Mouse (Mus musculus): ENCODE measurements at regions not wholly inside any gene's neighbourhood (a gene's known extent, or its start where the extent isn't known, plus 50 kb on each side); places are given as distances from the start of the nearest gene placed in this dataset. TPM values are rescaled to one million over a fixed set of nuclear protein-coding genes. Genes with fewer than 3 reads are reported as not detected.

GRCm38 (mm10) chr11:64899587-64900278 lies 79.1 kb upstream of the Elac2 start:
- ATAC-seq (ENCODE audit: low FRiP score, low read depth) (no peak), DNase-seq (ENCODE audit: low spot score) (no peak)
- no peaks in the 10 kb centered on the region for H3K9me3 ChIP-seq (ENCODE audit: control insufficient read depth, low read length)
- TF ChIP-seq POLR2A (IDR thresholded peaks at IDR 0.05; ENCODE audit: borderline replicate concordance, extremely low read depth, insufficient read depth, insufficient read length), result no peak
- no peak overlapping the region for H3K9ac ChIP-seq (ENCODE audit: low read depth, low read length, severe bottlenecking)
- H3K4me2 ChIP-seq (replicated peaks; ENCODE audit: low read depth, low read length, severe bottlenecking), result no peak overlapping the region
- H3K4me1 ChIP-seq (ENCODE audit: control insufficient read depth, insufficient read depth, low read length), result peaks cover 10% of the 10 kb centered on the region
- no peak overlapping the region for H3K27ac ChIP-seq (replicated peaks; ENCODE audit: low read depth, low read length)
- H3K4me3 ChIP-seq (replicated peaks; ENCODE audit: low read length), result no peak overlapping the region
- WGBS, result 21% methylated on average over 15 of the region's 15 CpGs
- H3K36me3 ChIP-seq (ENCODE audit: control insufficient read depth, insufficient read depth, low read length), result no peaks in the 10 kb centered on the region
- H3K27me3 ChIP-seq (ENCODE audit: control insufficient read depth, insufficient read depth, low read length), result 0 out of 2 replicates have a peak, but pooled peaks cover 8% of the 10 kb centered on the region

DNA sequence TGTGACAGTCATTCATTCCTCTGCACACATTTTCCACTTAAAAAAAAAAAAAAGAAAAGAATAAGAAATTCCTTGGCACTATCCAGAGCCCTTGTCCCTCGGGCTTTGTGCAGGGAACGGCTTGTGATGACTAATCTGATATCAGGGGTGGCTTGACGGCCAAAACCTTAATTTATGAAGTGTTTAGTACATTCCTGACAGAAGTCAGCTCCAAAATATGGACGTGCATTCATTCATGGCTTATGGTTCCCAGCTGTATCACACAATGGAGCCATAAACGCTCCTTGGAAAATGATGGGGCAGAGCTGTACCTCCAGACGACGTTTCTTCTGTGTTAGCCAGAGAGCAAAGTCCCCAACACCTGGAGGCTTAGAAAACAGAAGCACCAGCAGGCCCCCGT lies 62.1 kb upstream of the Elac2 start:
- no peak overlapping the region for H3K4me2 ChIP-seq (replicated peaks; ENCODE audit: low read depth, low read length, severe bottlenecking)
- 12% methylated on average over 8 of the region's 8 CpGs for WGBS
- H3K9ac ChIP-seq (ENCODE audit: low read depth, low read length, severe bottlenecking), result no peak overlapping the region
- H3K4me1 ChIP-seq (ENCODE audit: control insufficient read depth, insufficient read depth, low read length), result peaks cover 4% of the 10 kb centered on the region
- H3K27me3 ChIP-seq (ENCODE audit: control insufficient read depth, insufficient read depth, low read length), result no peaks in the 10 kb centered on the region
- H3K36me3 ChIP-seq (ENCODE audit: control insufficient read depth, insufficient read depth, low read length), result no peaks in the 10 kb centered on the region
- no peak overlapping the region for H3K27ac ChIP-seq (replicated peaks; ENCODE audit: low read depth, low read length)
- ATAC-seq (ENCODE audit: low FRiP score, low read depth) (peak; percentile 50; the same call in 1 of the 2 replicates), DNase-seq (ENCODE audit: low spot score) (peak; percentile 84)
- no peaks in the 10 kb centered on the region for H3K9me3 ChIP-seq (ENCODE audit: control insufficient read depth, low read length)
- no peak for TF ChIP-seq POLR2A (IDR thresholded peaks at IDR 0.05; ENCODE audit: borderline replicate concordance, extremely low read depth, insufficient read depth, insufficient read length)
- no peak overlapping the region for H3K4me3 ChIP-seq (replicated peaks; ENCODE audit: low read length)

DNA sequence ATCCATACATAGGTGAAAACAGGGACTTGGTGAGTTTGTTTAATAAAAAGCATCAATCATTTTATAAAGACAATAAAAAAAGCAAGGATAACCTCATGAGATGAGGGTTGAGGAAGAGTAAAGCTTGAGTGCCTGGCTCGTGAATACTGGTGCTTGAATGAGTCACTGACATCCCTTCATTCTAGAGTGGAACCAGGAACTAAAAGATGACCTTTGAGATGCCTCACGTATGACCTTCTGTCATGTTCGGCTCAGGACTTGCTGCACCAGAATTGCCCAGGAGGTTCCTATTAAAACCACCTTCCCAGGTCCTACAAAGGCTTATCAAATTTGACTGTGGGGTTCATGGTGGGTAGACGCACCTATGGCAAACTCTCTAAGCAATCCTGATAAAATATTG lies 61.5 kb upstream of the Elac2 start:
- Histone ChIP-seq H3K9ac (ENCODE audit: low read depth, low read length, severe bottlenecking) (no peak overlapping the region), H3K27ac (replicated peaks; ENCODE audit: low read depth, low read length) (no peak overlapping the region), H3K4me3 (replicated peaks; ENCODE audit: low read length) (no peak overlapping the region), H3K4me2 (replicated peaks; ENCODE audit: low read depth, low read length, severe bottlenecking) (no peak overlapping the region), H3K27me3 (ENCODE audit: control insufficient read depth, insufficient read depth, low read length) (no peaks in the 10 kb centered on the region), H3K4me1 (ENCODE audit: control insufficient read depth, insufficient read depth, low read length) (peaks cover 4% of the 10 kb centered on the region), H3K9me3 (ENCODE audit: control insufficient read depth, low read length) (no peaks in the 10 kb centered on the region), H3K36me3 (ENCODE audit: control insufficient read depth, insufficient read depth, low read length) (no peaks in the 10 kb centered on the region)
- 79% methylated on average over 4 of the region's 4 CpGs for WGBS
- no peak for ATAC-seq (ENCODE audit: low FRiP score, low read depth)
- DNase-seq (ENCODE audit: low spot score), result no peak
- TF ChIP-seq POLR2A (IDR thresholded peaks at IDR 0.05; ENCODE audit: borderline replicate concordance, extremely low read depth, insufficient read depth, insufficient read length), result no peak

GRCm38 (mm10) chr11:64924989-64925388 lies 53.8 kb upstream of the Elac2 start:
- H3K27ac ChIP-seq (replicated peaks; ENCODE audit: low read depth, low read length), result no peak overlapping the region
- DNase-seq (ENCODE audit: low spot score) (no peak), ATAC-seq (ENCODE audit: low FRiP score, low read depth) (no peak)
- H3K4me1 ChIP-seq (ENCODE audit: control insufficient read depth, insufficient read depth, low read length), result no peaks in the 10 kb centered on the region
- TF ChIP-seq POLR2A (IDR thresholded peaks at IDR 0.05; ENCODE audit: borderline replicate concordance, extremely low read depth, insufficient read depth, insufficient read length), result no peak
- H3K36me3 ChIP-seq (ENCODE audit: control insufficient read depth, insufficient read depth, low read length), result no peaks in the 10 kb centered on the region
- H3K9ac ChIP-seq (ENCODE audit: low read depth, low read length, severe bottlenecking), result no peak overlapping the region
- H3K9me3 ChIP-seq (ENCODE audit: control insufficient read depth, low read length), result no peaks in the 10 kb centered on the region
- H3K4me3 ChIP-seq (replicated peaks; ENCODE audit: low read length), result no peak overlapping the region
- H3K4me2 ChIP-seq (replicated peaks; ENCODE audit: low read depth, low read length, severe bottlenecking), result no peak overlapping the region
- no peaks in the 10 kb centered on the region for H3K27me3 ChIP-seq (ENCODE audit: control insufficient read depth, insufficient read depth, low read length)
- WGBS, result 89% methylated on average over 2 of the region's 2 CpGs

DNA sequence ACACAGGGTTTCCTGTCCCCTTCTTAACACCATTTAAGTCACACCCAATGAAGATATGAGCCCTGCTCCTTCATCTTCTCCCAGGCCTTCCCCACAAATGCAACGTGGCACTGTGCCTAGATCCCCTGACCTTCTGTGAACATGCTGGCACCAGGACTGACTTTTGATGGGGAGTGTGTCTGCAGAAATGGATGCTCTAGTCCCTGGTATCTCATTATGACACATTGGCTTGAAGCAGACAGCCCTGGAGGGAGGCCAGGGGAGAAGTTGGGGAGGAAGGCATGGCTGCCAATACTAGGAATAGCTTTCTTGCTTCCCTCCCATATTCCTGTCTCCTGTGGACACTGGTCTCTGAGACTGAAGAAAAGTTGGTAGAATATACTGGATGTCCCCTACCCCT lies 52.9 kb upstream of the Elac2 start:
- no peak overlapping the region for H3K27ac ChIP-seq (replicated peaks; ENCODE audit: low read depth, low read length)
- H3K4me3 ChIP-seq (replicated peaks; ENCODE audit: low read length), result no peak overlapping the region
- H3K27me3 ChIP-seq (ENCODE audit: control insufficient read depth, insufficient read depth, low read length), result no peaks in the 10 kb centered on the region
- 75% methylated on average over 1 of the region's 1 CpGs for WGBS
- no peak overlapping the region for H3K4me2 ChIP-seq (replicated peaks; ENCODE audit: low read depth, low read length, severe bottlenecking)
- no peak for DNase-seq (ENCODE audit: low spot score)
- H3K9me3 ChIP-seq (ENCODE audit: control insufficient read depth, low read length), result no peaks in the 10 kb centered on the region
- H3K9ac ChIP-seq (ENCODE audit: low read depth, low read length, severe bottlenecking), result no peak overlapping the region
- no peak for ATAC-seq (ENCODE audit: low FRiP score, low read depth)
- H3K4me1 ChIP-seq (ENCODE audit: control insufficient read depth, insufficient read depth, low read length), result peaks cover 3% of the 10 kb centered on the region; the same call in 1 of the 2 replicates
- TF ChIP-seq POLR2A (IDR thresholded peaks at IDR 0.05; ENCODE audit: borderline replicate concordance, extremely low read depth, insufficient read depth, insufficient read length), result no peak
- no peaks in the 10 kb centered on the region for H3K36me3 ChIP-seq (ENCODE audit: control insufficient read depth, insufficient read depth, low read length)

Small RNA genes in the stretch of these regions (microRNA-seq; reads per million reads assigned to microRNA genes)
- gene Gm24275, result not detected

All from limb, embryonic 14.5 days (tissue).